Mouse (Mus musculus): Measurements from ENCODE around the gene Simc1. TPM values are rescaled to one million over a fixed set of nuclear protein-coding genes. Genes with fewer than 3 reads are reported as not detected.

The Simc1 gene
- polyA plus RNA-seq, 1 experiment from 2014 or later = 1.5 TPM

DNA sequence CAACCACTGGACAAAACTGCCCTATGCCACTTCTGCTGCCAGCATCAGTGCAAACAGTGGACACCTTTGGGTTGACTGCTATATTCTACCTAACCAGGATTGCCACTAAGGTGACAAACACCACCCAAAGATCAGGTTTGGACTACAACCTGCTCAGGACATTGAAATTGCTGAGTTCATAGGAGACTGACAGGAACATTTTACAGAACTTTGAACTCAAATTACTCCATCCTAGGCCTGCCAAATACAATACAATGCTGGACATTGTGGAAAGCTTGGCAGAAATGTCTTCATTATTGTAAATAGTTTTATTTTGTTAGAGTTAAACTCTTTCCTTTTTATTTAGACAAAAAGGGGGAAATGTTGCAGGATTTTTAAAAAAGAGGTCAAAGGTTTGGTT lies 17.6 kb downstream of the Simc1 start:
- no peak overlapping the region for H3K27ac ChIP-seq (ENCODE audit: low read depth)
- ATAC-seq (0 out of 2 replicates have a peak, but pooled peaks have one; percentile 17), DNase-seq (no peak)
- no peak overlapping the region for H3K4me2 ChIP-seq (ENCODE audit: low read depth, low read length)
- TF ChIP-seq EP300 (IDR thresholded peaks at IDR 0.05; ENCODE audit: low read depth) (no peak), CTCF (IDR thresholded peaks at IDR 0.05; ENCODE audit: low read depth) (no peak)
- H3K9ac ChIP-seq (replicated peaks) = no peak overlapping the region
- H3K27me3 ChIP-seq (ENCODE audit: insufficient read depth, low read length) = no peaks in the 10 kb centered on the region
- H3K4me1 ChIP-seq (ENCODE audit: insufficient read depth) = no peaks in the 10 kb centered on the region
- no peak overlapping the region for H3K4me3 ChIP-seq (ENCODE audit: low read depth, low read length)
- no peaks in the 10 kb centered on the region for H3K9me3 ChIP-seq (ENCODE audit: low read length)
- H3K36me3 ChIP-seq (replicated peaks; ENCODE audit: insufficient read depth, low read length) = peaks cover 7% of the 10 kb centered on the region

- Histone ChIP-seq H3K4me1 (ENCODE audit: insufficient read depth) (no peaks in the 10 kb centered on the region), H3K36me3 (replicated peaks; ENCODE audit: insufficient read depth, low read length) (peaks cover 10% of the 10 kb centered on the region), H3K4me3 (ENCODE audit: low read depth, low read length) (no peak overlapping the region), H3K27me3 (ENCODE audit: insufficient read depth, low read length) (no peaks in the 10 kb centered on the region), H3K9ac (replicated peaks) (no peak overlapping the region), H3K4me2 (ENCODE audit: low read depth, low read length) (no peak overlapping the region), H3K27ac (ENCODE audit: low read depth) (no peak overlapping the region), H3K9me3 (ENCODE audit: low read length) (no peaks in the 10 kb centered on the region)
- ATAC-seq (no peak), DNase-seq (no peak)
- no peak for TF ChIP-seq EP300 (IDR thresholded peaks at IDR 0.05; ENCODE audit: low read depth)
- no peak for TF ChIP-seq CTCF (IDR thresholded peaks at IDR 0.05; ENCODE audit: low read depth)
- 77% methylated on average over 6 of the region's 6 CpGs for WGBS (ENCODE audit: insufficient replicate concordance)
Observed at GRCm38 (mm10) chr13:54527140-54527539, 23.6 kb downstream of the Simc1 start.

GRCm38 (mm10) chr13:54532134-54532533 lies 28.6 kb downstream of the Simc1 start:
- ATAC-seq = no peak
- Histone ChIP-seq H3K27ac (ENCODE audit: low read depth) (no peak overlapping the region), H3K4me1 (ENCODE audit: insufficient read depth) (no peaks in the 10 kb centered on the region), H3K27me3 (ENCODE audit: insufficient read depth, low read length) (no peaks in the 10 kb centered on the region), H3K36me3 (replicated peaks; ENCODE audit: insufficient read depth, low read length) (peaks cover 11% of the 10 kb centered on the region), H3K4me2 (ENCODE audit: low read depth, low read length) (no peak overlapping the region), H3K9me3 (ENCODE audit: low read length) (no peaks in the 10 kb centered on the region), H3K9ac (replicated peaks) (no peak overlapping the region), H3K4me3 (ENCODE audit: low read depth, low read length) (no peak overlapping the region)
- no peak for DNase-seq
- TF ChIP-seq EP300 (IDR thresholded peaks at IDR 0.05; ENCODE audit: low read depth) (no peak), CTCF (IDR thresholded peaks at IDR 0.05; ENCODE audit: low read depth) (no peak)

- ATAC-seq (no peak), DNase-seq (no peak)
- H3K4me3 ChIP-seq (ENCODE audit: low read depth, low read length) = no peak overlapping the region
- H3K9ac ChIP-seq (replicated peaks) = no peak overlapping the region
- H3K27me3 ChIP-seq (ENCODE audit: insufficient read depth, low read length) = no peaks in the 10 kb centered on the region
- H3K4me1 ChIP-seq (ENCODE audit: insufficient read depth) = no peaks in the 10 kb centered on the region
- no peak overlapping the region for H3K27ac ChIP-seq (ENCODE audit: low read depth)
- 86% methylated on average over 7 of the region's 7 CpGs for WGBS (ENCODE audit: insufficient replicate concordance)
- no peaks in the 10 kb centered on the region for H3K9me3 ChIP-seq (ENCODE audit: low read length)
- peaks cover 27% of the 10 kb centered on the region for H3K36me3 ChIP-seq (replicated peaks; ENCODE audit: insufficient read depth, low read length)
- H3K4me2 ChIP-seq (ENCODE audit: low read depth, low read length) = no peak overlapping the region
- TF ChIP-seq CTCF (IDR thresholded peaks at IDR 0.05; ENCODE audit: low read depth) = no peak
- no peak for TF ChIP-seq EP300 (IDR thresholded peaks at IDR 0.05; ENCODE audit: low read depth)
Observed at GRCm38 (mm10) chr13:54548036-54548435, 44.5 kb downstream of the Simc1 start.

GRCm38 (mm10) chr13:54556176-54556575 lies 52.6 kb downstream of the Simc1 start:
- DNase-seq = no peak
- no peak for ATAC-seq
- H3K27ac ChIP-seq (ENCODE audit: low read depth) = no peak overlapping the region
- peaks cover 78% of the 10 kb centered on the region for H3K36me3 ChIP-seq (replicated peaks; ENCODE audit: insufficient read depth, low read length)
- TF ChIP-seq EP300 (IDR thresholded peaks at IDR 0.05; ENCODE audit: low read depth) = no peak
- no peak for TF ChIP-seq CTCF (IDR thresholded peaks at IDR 0.05; ENCODE audit: low read depth)
- no peak overlapping the region for H3K4me3 ChIP-seq (ENCODE audit: low read depth, low read length)
- no peaks in the 10 kb centered on the region for H3K27me3 ChIP-seq (ENCODE audit: insufficient read depth, low read length)
- no peaks in the 10 kb centered on the region for H3K4me1 ChIP-seq (ENCODE audit: insufficient read depth)
- WGBS (ENCODE audit: insufficient replicate concordance) = 90% methylated on average over 9 of the region's 9 CpGs
- no peak overlapping the region for H3K9ac ChIP-seq (replicated peaks)
- H3K9me3 ChIP-seq (ENCODE audit: low read length) = no peaks in the 10 kb centered on the region
- H3K4me2 ChIP-seq (ENCODE audit: low read depth, low read length) = no peak overlapping the region

GRCm38 (mm10) chr13:54556796-54557195 lies 53.2 kb downstream of the Simc1 start:
- WGBS (ENCODE audit: insufficient replicate concordance) = 88% methylated on average over 3 of the region's 3 CpGs
- Histone ChIP-seq H3K27ac (ENCODE audit: low read depth) (no peak overlapping the region), H3K4me2 (ENCODE audit: low read depth, low read length) (no peak overlapping the region), H3K9me3 (ENCODE audit: low read length) (no peaks in the 10 kb centered on the region), H3K36me3 (replicated peaks; ENCODE audit: insufficient read depth, low read length) (peaks cover 79% of the 10 kb centered on the region), H3K4me3 (ENCODE audit: low read depth, low read length) (no peak overlapping the region), H3K9ac (replicated peaks) (no peak overlapping the region), H3K27me3 (ENCODE audit: insufficient read depth, low read length) (no peaks in the 10 kb centered on the region), H3K4me1 (ENCODE audit: insufficient read depth) (no peaks in the 10 kb centered on the region)
- ATAC-seq (no peak), DNase-seq (no peak)
- no peak for TF ChIP-seq CTCF (IDR thresholded peaks at IDR 0.05; ENCODE audit: low read depth)
- no peak for TF ChIP-seq EP300 (IDR thresholded peaks at IDR 0.05; ENCODE audit: low read depth)

DNA sequence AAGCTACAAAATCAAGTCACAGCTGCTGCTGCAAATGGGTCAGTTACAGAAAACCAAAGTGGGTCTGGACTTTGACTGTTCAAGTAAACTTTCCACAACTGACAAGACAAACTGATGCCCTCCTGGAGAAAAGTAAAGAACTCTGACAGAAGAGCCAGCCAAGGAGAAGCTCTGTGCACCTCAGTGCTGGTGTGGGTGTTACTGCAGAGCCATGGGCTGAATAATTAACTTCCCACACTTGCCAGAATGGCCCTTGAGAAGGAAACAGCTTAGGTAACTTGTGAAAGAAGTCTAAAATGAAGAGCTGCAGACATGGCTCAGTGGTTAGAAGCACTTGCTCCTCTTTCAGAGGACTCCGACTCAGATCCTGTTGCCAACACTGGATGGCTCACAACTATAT lies 54.1 kb downstream of the Simc1 start:
- H3K27me3 ChIP-seq (ENCODE audit: insufficient read depth, low read length) = no peaks in the 10 kb centered on the region
- no peak for ATAC-seq
- peaks cover 80% of the 10 kb centered on the region for H3K36me3 ChIP-seq (replicated peaks; ENCODE audit: insufficient read depth, low read length)
- no peak overlapping the region for H3K4me2 ChIP-seq (ENCODE audit: low read depth, low read length)
- no peak overlapping the region for H3K4me3 ChIP-seq (ENCODE audit: low read depth, low read length)
- no peaks in the 10 kb centered on the region for H3K4me1 ChIP-seq (ENCODE audit: insufficient read depth)
- TF ChIP-seq CTCF (IDR thresholded peaks at IDR 0.05; ENCODE audit: low read depth) (no peak), EP300 (IDR thresholded peaks at IDR 0.05; ENCODE audit: low read depth) (no peak)
- DNase-seq = no peak
- no peak overlapping the region for H3K27ac ChIP-seq (ENCODE audit: low read depth)
- H3K9me3 ChIP-seq (ENCODE audit: low read length) = no peaks in the 10 kb centered on the region
- no peak overlapping the region for H3K9ac ChIP-seq (replicated peaks)
- 91% methylated on average over 1 of the region's 1 CpGs for WGBS (ENCODE audit: insufficient replicate concordance)

Data from liver, postnatal 0 days (tissue).